Comparison of ENCODE assay signal across 8 mouse cellular contexts in genomic region chr9:107981684-107982605, GRCm38 (mm10). TPM values are rescaled to one million over a fixed set of nuclear protein-coding genes. Genes with fewer than 3 reads are reported as not detected.
DNase-seq lines count a peak whose midpoint lies in the region; ATAC-seq and TF ChIP-seq lines count a peak whose summit lies in the region.

No protein-coding gene starts in this region.

- WGBS in lung, embryonic 16.5 days = 22% methylated on average over 7 of the region's 7 CpGs
- 23% methylated on average over 7 of the region's 7 CpGs for WGBS in lung, adult 2 months
- 15% methylated on average over 7 of the region's 7 CpGs for WGBS in embryonic facial prominence, embryonic 12.5 days
- WGBS in hindbrain, embryonic 12.5 days = 48% methylated on average over 7 of the region's 7 CpGs
- WGBS in limb, embryonic 13.5 days = 6% methylated on average over 7 of the region's 7 CpGs
- 57% methylated on average over 7 of the region's 7 CpGs for WGBS in neural tube, embryonic 13.5 days

- peak overlapping the region; percentile 82 for H3K9ac ChIP-seq in lung, embryonic 16.5 days (ENCODE audit: low read length)
- H3K9ac ChIP-seq in embryonic facial prominence, embryonic 12.5 days = peak overlapping the region; percentile 88; the same call in 1 of the 2 replicates
- H3K9ac ChIP-seq in hindbrain, embryonic 12.5 days = no peak overlapping the region
- H3K9ac ChIP-seq in limb, embryonic 13.5 days = peak overlapping the region; percentile 88
- peak overlapping the region; percentile 76; the same call in 1 of the 2 replicates for H3K9ac ChIP-seq in neural tube, embryonic 13.5 days

- DNase-seq in lung, adult 2 months = no peak
- DNase-seq in spleen, adult 18-20 months = no peak
- DNase-seq in urinary bladder, adult 2 months (ENCODE audit: low spot score) = no peak

- peak overlapping the region; percentile 100 for H3K27ac ChIP-seq in lung, embryonic 16.5 days (ENCODE audit: low read length)
- peak overlapping the region; percentile 98 for H3K27ac ChIP-seq in embryonic facial prominence, embryonic 12.5 days
- H3K27ac ChIP-seq in hindbrain, embryonic 12.5 days = peak overlapping the region; percentile 82
- peak overlapping the region; percentile 100 for H3K27ac ChIP-seq in limb, embryonic 13.5 days
- H3K27ac ChIP-seq in neural tube, embryonic 13.5 days (replicated peaks) = peak overlapping the region; percentile 94

- H3K4me2 ChIP-seq in lung, embryonic 16.5 days (ENCODE audit: low read depth, low read length) = peak overlapping the region; percentile 86
- H3K4me2 ChIP-seq in embryonic facial prominence, embryonic 12.5 days (replicated peaks) = peak overlapping the region; percentile 88
- peak overlapping the region; percentile 84 for H3K4me2 ChIP-seq in hindbrain, embryonic 12.5 days (replicated peaks)
- H3K4me2 ChIP-seq in limb, embryonic 13.5 days (replicated peaks) = peak overlapping the region; percentile 97
- H3K4me2 ChIP-seq in neural tube, embryonic 13.5 days = peak overlapping the region; percentile 82

- ATAC-seq in lung, embryonic 16.5 days (ENCODE audit: low read depth) = peak; percentile 39
- peak; percentile 59 for ATAC-seq in embryonic facial prominence, embryonic 12.5 days (ENCODE audit: insufficient number of reproducible peaks, insufficient read depth, low FRiP score, low TSS enrichment)
- ATAC-seq in hindbrain, embryonic 12.5 days (ENCODE audit: low FRiP score) = no peak
- ATAC-seq in limb, embryonic 13.5 days (ENCODE audit: low FRiP score, low read depth) = peak; percentile 49
- no peak for ATAC-seq in neural tube, embryonic 13.5 days (ENCODE audit: low read depth)

- no peak for TF ChIP-seq CTCF in lung, adult 2 months (IDR thresholded peaks at IDR 0.05; ENCODE audit: insufficient read depth, low read length)

- TF ChIP-seq POLR2A in lung, adult 2 months (IDR thresholded peaks at IDR 0.05; ENCODE audit: borderline replicate concordance, extremely low read depth, low read depth, low read length) = no peak

- no peaks in the 10 kb centered on the region for H3K27me3 ChIP-seq in lung, embryonic 16.5 days (ENCODE audit: control insufficient read depth, insufficient read depth, low read depth, low read length)
- no peaks in the 10 kb centered on the region for H3K27me3 ChIP-seq in embryonic facial prominence, embryonic 12.5 days
- H3K27me3 ChIP-seq in hindbrain, embryonic 12.5 days = peaks cover 24% of the 10 kb centered on the region
- no peaks in the 10 kb centered on the region for H3K27me3 ChIP-seq in limb, embryonic 13.5 days
- peaks cover 26% of the 10 kb centered on the region for H3K27me3 ChIP-seq in neural tube, embryonic 13.5 days

- H3K9me3 ChIP-seq in lung, embryonic 16.5 days (ENCODE audit: control insufficient read depth, low read length) = no peaks in the 10 kb centered on the region
- no peaks in the 10 kb centered on the region for H3K9me3 ChIP-seq in embryonic facial prominence, embryonic 12.5 days
- H3K9me3 ChIP-seq in hindbrain, embryonic 12.5 days (replicated peaks) = no peaks in the 10 kb centered on the region
- no peaks in the 10 kb centered on the region for H3K9me3 ChIP-seq in limb, embryonic 13.5 days
- H3K9me3 ChIP-seq in neural tube, embryonic 13.5 days = no peaks in the 10 kb centered on the region

- peak overlapping the region; percentile 74 for H3K4me3 ChIP-seq in lung, embryonic 16.5 days (ENCODE audit: low read length)
- no peak overlapping the region for H3K4me3 ChIP-seq in lung, adult 2 months (replicated peaks; ENCODE audit: extremely low read depth, low read depth, low read length)
- H3K4me3 ChIP-seq in embryonic facial prominence, embryonic 12.5 days = peak overlapping the region; percentile 87
- H3K4me3 ChIP-seq in hindbrain, embryonic 12.5 days = peak overlapping the region; percentile 6; the same call in 1 of the 2 replicates
- peak overlapping the region; percentile 88 for H3K4me3 ChIP-seq in limb, embryonic 13.5 days
- H3K4me3 ChIP-seq in neural tube, embryonic 13.5 days = no peak overlapping the region

- H3K36me3 ChIP-seq in lung, embryonic 16.5 days (ENCODE audit: control insufficient read depth, insufficient read depth, low read length) = no peaks in the 10 kb centered on the region
- H3K36me3 ChIP-seq in embryonic facial prominence, embryonic 12.5 days = no peaks in the 10 kb centered on the region
- H3K36me3 ChIP-seq in hindbrain, embryonic 12.5 days = no peaks in the 10 kb centered on the region
- peaks cover 6% of the 10 kb centered on the region; the same call in 1 of the 2 replicates for H3K36me3 ChIP-seq in limb, embryonic 13.5 days
- no peaks in the 10 kb centered on the region for H3K36me3 ChIP-seq in neural tube, embryonic 13.5 days

- H3K4me1 ChIP-seq in lung, embryonic 16.5 days (replicated peaks; ENCODE audit: control insufficient read depth, insufficient read depth, low read length) = peaks cover 40% of the 10 kb centered on the region
- H3K4me1 ChIP-seq in lung, adult 2 months (ENCODE audit: control insufficient read depth, insufficient read depth, low read length) = peaks cover 33% of the 10 kb centered on the region
- H3K4me1 ChIP-seq in embryonic facial prominence, embryonic 12.5 days = peaks cover 43% of the 10 kb centered on the region
- H3K4me1 ChIP-seq in hindbrain, embryonic 12.5 days = peaks cover 38% of the 10 kb centered on the region
- peaks cover 64% of the 10 kb centered on the region for H3K4me1 ChIP-seq in limb, embryonic 13.5 days
- peaks cover 41% of the 10 kb centered on the region for H3K4me1 ChIP-seq in neural tube, embryonic 13.5 days (replicated peaks)

RNA-seq across cellular contexts. Expression of gene Gm20661, which starts 0.9 kb away (rescaled TPM):
- 3.4 and 4.8 TPM in 2 replicates for polyA plus RNA-seq in lung, embryonic 16.5 days (2015; fragmentation: Nextera tagmentation; extraction: Ambion mirVana)
- polyA plus RNA-seq in lung, adult 2 months (2012; rRNA removed) = 3.3 and 5.5 TPM in 2 replicates
- polyA plus RNA-seq in embryonic facial prominence, embryonic 12.5 days (2016; fragmentation: Nextera tagmentation; extraction: Ambion mirVana) = 8.8 and 11.0 TPM in 2 replicates
- 3.2 and 3.3 TPM in 2 replicates for polyA plus RNA-seq in hindbrain, embryonic 12.5 days (2016; fragmentation: Nextera tagmentation; extraction: Ambion mirVana)
- polyA plus RNA-seq in limb, embryonic 13.5 days (2015; fragmentation: Nextera tagmentation; extraction: Ambion mirVana) = 11.3 and 13.2 TPM in 2 replicates
- polyA plus RNA-seq in neural tube, embryonic 13.5 days (2015; fragmentation: Nextera tagmentation; extraction: Ambion mirVana) = 2.0 and 2.2 TPM in 2 replicates
- 0.19 and 0.39 TPM in 2 replicates for polyA plus RNA-seq in urinary bladder, adult 2 months (2012; rRNA removed)

RNA-seq across cellular contexts. Expression of gene Inka1, which starts 3.7 kb away (rescaled TPM):
- 64.3 and 71.1 TPM in 2 replicates for polyA plus RNA-seq in lung, embryonic 16.5 days (2015; fragmentation: Nextera tagmentation; extraction: Ambion mirVana)
- 23.1 and 26.6 TPM in 2 replicates for polyA plus RNA-seq in lung, adult 2 months (2012; rRNA removed)
- 97.0 and 98.9 TPM in 2 replicates for polyA plus RNA-seq in embryonic facial prominence, embryonic 12.5 days (2016; fragmentation: Nextera tagmentation; extraction: Ambion mirVana)
- polyA plus RNA-seq in hindbrain, embryonic 12.5 days (2016; fragmentation: Nextera tagmentation; extraction: Ambion mirVana) = 51.0 and 52.6 TPM in 2 replicates
- 121 and 131 TPM in 2 replicates for polyA plus RNA-seq in limb, embryonic 13.5 days (2015; fragmentation: Nextera tagmentation; extraction: Ambion mirVana)
- 28.8 and 30.7 TPM in 2 replicates for polyA plus RNA-seq in neural tube, embryonic 13.5 days (2015; fragmentation: Nextera tagmentation; extraction: Ambion mirVana)
- 8.6 and 11.0 TPM in 2 replicates for polyA plus RNA-seq in urinary bladder, adult 2 months (2012; rRNA removed)

RNA-seq across cellular contexts. Expression of gene Uba7, which starts 6.6 kb away (rescaled TPM):
- polyA plus RNA-seq in lung, embryonic 16.5 days (2015; fragmentation: Nextera tagmentation; extraction: Ambion mirVana) = 20.6 and 24.2 TPM in 2 replicates
- polyA plus RNA-seq in lung, adult 2 months (2012; rRNA removed) = 94.0 and 124 TPM in 2 replicates
- polyA plus RNA-seq in embryonic facial prominence, embryonic 12.5 days (2016; fragmentation: Nextera tagmentation; extraction: Ambion mirVana) = 24.6 and 25.0 TPM in 2 replicates
- polyA plus RNA-seq in hindbrain, embryonic 12.5 days (2016; fragmentation: Nextera tagmentation; extraction: Ambion mirVana) = 11.5 and 12.7 TPM in 2 replicates
- 34.6 and 35.4 TPM in 2 replicates for polyA plus RNA-seq in limb, embryonic 13.5 days (2015; fragmentation: Nextera tagmentation; extraction: Ambion mirVana)
- polyA plus RNA-seq in neural tube, embryonic 13.5 days (2015; fragmentation: Nextera tagmentation; extraction: Ambion mirVana) = 7.6 and 9.3 TPM in 2 replicates
- polyA plus RNA-seq in urinary bladder, adult 2 months (2012; rRNA removed) = 62.1 and 75.1 TPM in 2 replicates

RNA-seq across cellular contexts. Expression of gene Cdhr4, which starts 10.4 kb away (rescaled TPM):
- polyA plus RNA-seq in lung, embryonic 16.5 days (2015; fragmentation: Nextera tagmentation; extraction: Ambion mirVana) = 7.7 and 9.4 TPM in 2 replicates
- 72.3 and 89.2 TPM in 2 replicates for polyA plus RNA-seq in lung, adult 2 months (2012; rRNA removed)
- polyA plus RNA-seq in embryonic facial prominence, embryonic 12.5 days (2016; fragmentation: Nextera tagmentation; extraction: Ambion mirVana) = 14.6 and 16.2 TPM in 2 replicates
- 5.5 and 5.7 TPM in 2 replicates for polyA plus RNA-seq in hindbrain, embryonic 12.5 days (2016; fragmentation: Nextera tagmentation; extraction: Ambion mirVana)
- polyA plus RNA-seq in limb, embryonic 13.5 days (2015; fragmentation: Nextera tagmentation; extraction: Ambion mirVana) = 18.2 and 18.6 TPM in 2 replicates
- 2.6 and 3.4 TPM in 2 replicates for polyA plus RNA-seq in neural tube, embryonic 13.5 days (2015; fragmentation: Nextera tagmentation; extraction: Ambion mirVana)
- 0.80 and 0.93 TPM in 2 replicates for polyA plus RNA-seq in urinary bladder, adult 2 months (2012; rRNA removed)

RNA-seq across cellular contexts. Expression of gene Gm20662, which starts 14.2 kb away (rescaled TPM):
- 0.36 and 0.75 TPM in 2 replicates for polyA plus RNA-seq in lung, embryonic 16.5 days (2015; fragmentation: Nextera tagmentation; extraction: Ambion mirVana)
- polyA plus RNA-seq in lung, adult 2 months (2012; rRNA removed) = 6.3 and 11.5 TPM in 2 replicates
- polyA plus RNA-seq in embryonic facial prominence, embryonic 12.5 days (2016; fragmentation: Nextera tagmentation; extraction: Ambion mirVana) = 0.51 and 0.85 TPM in 2 replicates
- polyA plus RNA-seq in hindbrain, embryonic 12.5 days (2016; fragmentation: Nextera tagmentation; extraction: Ambion mirVana) = 0.13 TPM in 1 of 2 replicates, not detected in the other
- 0.68 and 1.2 TPM in 2 replicates for polyA plus RNA-seq in limb, embryonic 13.5 days (2015; fragmentation: Nextera tagmentation; extraction: Ambion mirVana)
- 1.4 TPM in 1 of 2 replicates, not detected in the other for polyA plus RNA-seq in neural tube, embryonic 13.5 days (2015; fragmentation: Nextera tagmentation; extraction: Ambion mirVana)
- polyA plus RNA-seq in urinary bladder, adult 2 months (2012; rRNA removed) = 2.1 and 2.5 TPM in 2 replicates

Comparison
In these comparisons a context has a peak if more than half of its experiments do, and no peak if none do; other contexts are left out.
1. H3K4me3 ChIP-seq: peak in lung, embryonic 16.5 days (single experiment), embryonic facial prominence, embryonic 12.5 days (single experiment), hindbrain, embryonic 12.5 days (single experiment) and limb, embryonic 13.5 days (single experiment); none in lung, adult 2 months (single experiment) and neural tube, embryonic 13.5 days (single experiment).
2. ATAC-seq: peak in lung, embryonic 16.5 days (single experiment), embryonic facial prominence, embryonic 12.5 days (single experiment) and limb, embryonic 13.5 days (single experiment); none in hindbrain, embryonic 12.5 days (single experiment) and neural tube, embryonic 13.5 days (single experiment).
3. Peak in every context shown above with its lines, with median percentiles within 50 percentile points of each other: H3K27ac ChIP-seq and H3K4me2 ChIP-seq.